Mouse (Mus musculus) brain, adult 2 months (tissue): ENCODE data around the gene Bricd5.
"Not testable (repeated sequence)": the region's sequence is repeated elsewhere in the genome, so short reads cannot be mapped to it uniquely, and the experiment has no call there.

ENCODE experiments used
- DNase-seq: peaks from one replicate; pipeline ENCODE4 v3.0.0; 2011; ENCODE audit warnings: low read depth, low spot score

The Bricd5 gene

GRCm38 (mm10) chr17:24473612-24474275, at the start of gene Bricd5:
Gene Bricd5 (plus strand): TSS chr17:24473884.
- no peak for DNase-seq

GRCm38 (mm10) chr17:24424489-24424888, 49.2 kb upstream of the Bricd5 start:
- no peak for DNase-seq

- DNase-seq: not testable (repeated sequence)
Measured at GRCm38 (mm10) chr17:24425326-24425725, 48.4 kb upstream of the Bricd5 start.

- no peak for DNase-seq
Measured at GRCm38 (mm10) chr17:24425905-24426304, 47.8 kb upstream of the Bricd5 start.

GRCm38 (mm10) chr17:24426471-24427169, 47.1 kb upstream of the Bricd5 start, which contains the start of gene Eci1:
Gene Eci1 (plus strand): TSS chr17:24426641.
- peak; percentile 99 for DNase-seq

GRCm38 (mm10) chr17:24427170-24427557, 46.5 kb upstream of the Bricd5 start:
- DNase-seq: peak; percentile 22

- DNase-seq: no peak
Measured at GRCm38 (mm10) chr17:24429201-24429983, 44.3 kb upstream of the Bricd5 start.

- peak; percentile 55 for DNase-seq
Measured at GRCm38 (mm10) chr17:24437016-24437415, 36.7 kb upstream of the Bricd5 start.

- DNase-seq: no peak
Measured at GRCm38 (mm10) chr17:24440377-24440776, 33.3 kb upstream of the Bricd5 start.

- DNase-seq: no peak
Measured at GRCm38 (mm10) chr17:24441148-24441547, 32.5 kb upstream of the Bricd5 start.

GRCm38 (mm10) chr17:24442107-24442506, 31.6 kb upstream of the Bricd5 start:
- no peak for DNase-seq

GRCm38 (mm10) chr17:24442632-24443155, 31.0 kb upstream of the Bricd5 start, which contains the start of gene Dnase1l2:
Gene Dnase1l2 (minus strand): TSS chr17:24443105.
- peak; percentile 42 for DNase-seq

- DNase-seq: peak; percentile 79
Measured at GRCm38 (mm10) chr17:24443409-24443808, 30.3 kb upstream of the Bricd5 start.

- DNase-seq: no peak
Measured at GRCm38 (mm10) chr17:24446590-24446989, 27.1 kb upstream of the Bricd5 start.

GRCm38 (mm10) chr17:24449507-24449906, 24.2 kb upstream of the Bricd5 start:
- no peak for DNase-seq

- DNase-seq: no peak
Measured at GRCm38 (mm10) chr17:24451220-24451619, 22.5 kb upstream of the Bricd5 start.

GRCm38 (mm10) chr17:24453372-24453771, 20.3 kb upstream of the Bricd5 start:
- DNase-seq: no peak

- no peak for DNase-seq
Measured at GRCm38 (mm10) chr17:24454218-24454755, 19.4 kb upstream of the Bricd5 start.

GRCm38 (mm10) chr17:24454756-24455522, 18.7 kb upstream of the Bricd5 start:
- peak; percentile 100 for DNase-seq

GRCm38 (mm10) chr17:24455523-24456206, 18.0 kb upstream of the Bricd5 start:
- DNase-seq: not testable (repeated sequence)
